Mouse (Mus musculus) inflammation-experienced regulatory T-cells, adult 6 months (primary cell): ENCODE results near the gene Ppp1r37. TPM values are rescaled to one million over a fixed set of nuclear protein-coding genes. Genes with fewer than 3 reads are reported as not detected.

Source experiments
- ATAC-seq: one replicate; pipeline ENCODE4 v1.8.0; 2017
- polyA plus RNA-seq, 3 experiments: library from polyadenylated mRNA; unstranded; fragments of 100-300 nt; shearing (Covaris generic); gene quantifications; one replicate each; pipeline ENCODE4 v1.2.1; 2017

Ppp1r37 gene
- polyA plus RNA-seq, 3 experiments from 2014 or later, result 2.5 to 5.3 (median 2.8) TPM

DNA sequence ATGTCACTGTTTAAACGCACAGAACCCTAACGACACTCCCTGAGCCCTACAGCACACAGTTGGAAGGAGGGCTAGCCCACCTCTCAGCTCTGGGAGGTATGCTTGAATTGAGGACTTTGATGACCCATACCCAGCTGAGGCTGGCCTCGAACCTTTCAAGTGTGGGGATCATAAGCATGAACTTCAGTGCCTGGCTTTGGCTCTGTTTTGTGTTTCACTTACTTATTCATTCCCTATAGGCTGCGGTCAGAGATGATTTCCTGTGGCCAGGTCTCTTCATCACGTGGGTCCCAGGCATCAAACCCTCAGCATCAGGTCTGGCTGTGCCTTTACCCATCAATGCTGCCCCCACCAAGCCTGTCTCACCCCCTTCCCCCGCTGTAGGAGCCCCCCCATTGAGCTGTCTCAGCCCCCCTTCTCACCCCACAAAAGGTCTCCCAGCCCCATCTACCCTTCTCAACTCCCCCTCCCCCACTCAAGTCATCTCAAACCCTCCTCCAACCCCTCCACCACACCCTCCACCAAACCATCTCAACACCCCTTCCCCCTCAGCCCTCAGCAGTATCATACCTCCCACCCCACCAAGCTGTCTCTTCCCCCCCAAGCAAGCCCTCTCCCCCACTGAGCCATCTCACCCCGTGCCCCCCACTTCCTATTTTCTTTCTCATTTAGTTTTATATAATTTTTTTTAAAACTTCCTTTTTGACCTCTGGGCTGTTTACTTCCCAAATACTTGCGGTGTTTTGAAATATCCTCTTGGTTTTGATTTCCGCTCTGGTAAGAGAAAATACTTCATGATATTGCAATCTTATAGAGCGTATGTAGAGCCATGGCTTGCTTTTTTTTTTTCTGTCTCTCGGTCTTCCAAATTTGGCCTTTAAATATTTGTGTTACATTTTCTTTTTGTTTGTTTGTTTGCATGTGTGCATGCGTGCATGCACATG lies 62.2 kb downstream of the Ppp1r37 start:
- ATAC-seq, result no peak

DNA sequence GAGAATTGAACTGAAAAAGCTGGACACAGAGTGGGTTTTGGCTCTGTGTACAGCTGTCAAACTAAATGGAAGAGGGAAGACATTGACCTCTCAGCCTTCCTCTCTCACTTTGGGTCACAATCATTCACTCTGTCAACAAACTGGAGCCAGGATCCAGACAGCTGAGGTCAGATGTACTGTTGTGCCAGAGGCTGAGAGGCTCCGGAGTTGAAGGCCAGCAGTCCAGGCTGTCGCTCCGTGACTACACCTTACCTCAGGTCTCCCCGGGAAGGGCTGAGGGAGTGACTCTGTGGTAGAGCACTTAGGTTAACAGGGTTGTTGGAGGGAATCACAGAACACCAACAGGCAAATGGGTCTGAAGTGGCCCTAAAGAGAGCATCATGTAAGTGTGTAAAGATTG lies 64.5 kb downstream of the Ppp1r37 start:
- no peak for ATAC-seq

DNA sequence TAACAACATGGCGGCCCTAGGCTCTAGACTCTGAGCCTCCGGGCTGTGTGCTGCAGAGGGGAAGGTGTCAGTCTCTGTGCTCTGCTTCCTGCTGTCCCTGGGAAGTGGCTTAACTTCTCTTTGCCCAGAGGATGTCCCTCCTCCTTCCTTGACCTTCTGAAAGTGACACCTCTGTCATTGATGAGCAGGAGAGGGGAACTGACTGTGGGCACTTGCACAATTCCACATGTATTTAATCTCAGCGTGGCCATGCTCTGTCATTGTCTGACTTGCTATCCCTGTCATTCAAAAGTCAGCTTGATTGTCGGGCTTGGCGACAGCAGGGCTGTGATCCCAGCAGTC lies 66.7 kb downstream of the Ppp1r37 start:
- no peak for ATAC-seq

DNA sequence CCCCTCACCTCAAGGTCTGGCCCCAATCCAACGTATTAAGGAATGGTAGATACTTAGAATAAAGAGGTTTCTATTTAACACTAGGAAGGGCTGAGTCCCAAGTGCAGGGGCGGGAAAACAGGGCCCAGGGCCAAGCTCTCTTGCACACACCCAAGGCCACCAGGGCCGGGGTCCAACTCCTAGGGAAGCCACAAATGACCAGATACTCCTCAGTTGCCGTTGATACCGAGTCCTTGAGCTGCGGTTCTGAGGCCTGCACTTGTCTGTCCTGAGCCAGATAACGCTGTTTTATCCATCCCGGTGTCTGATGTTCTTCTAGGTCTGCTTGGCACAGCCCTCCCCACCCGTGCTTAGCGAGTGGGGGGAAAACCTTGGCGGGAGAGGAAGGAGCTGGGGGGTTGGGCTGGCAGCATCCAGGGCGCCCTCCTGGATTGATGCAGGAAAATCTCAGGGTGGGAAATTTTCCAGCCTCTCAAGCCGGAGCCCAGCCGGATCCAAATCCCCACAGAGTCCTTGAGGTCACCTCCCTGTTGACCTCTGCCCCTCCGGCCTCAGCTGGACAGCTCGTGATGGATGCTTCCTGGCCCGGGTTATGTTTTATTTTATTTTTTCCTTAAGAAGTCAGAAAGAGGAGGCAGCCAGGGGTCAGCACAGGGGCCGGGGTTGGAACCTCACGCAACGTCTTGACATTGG lies 67.2 kb downstream of the Ppp1r37 start:
- ATAC-seq, result no peak

DNA sequence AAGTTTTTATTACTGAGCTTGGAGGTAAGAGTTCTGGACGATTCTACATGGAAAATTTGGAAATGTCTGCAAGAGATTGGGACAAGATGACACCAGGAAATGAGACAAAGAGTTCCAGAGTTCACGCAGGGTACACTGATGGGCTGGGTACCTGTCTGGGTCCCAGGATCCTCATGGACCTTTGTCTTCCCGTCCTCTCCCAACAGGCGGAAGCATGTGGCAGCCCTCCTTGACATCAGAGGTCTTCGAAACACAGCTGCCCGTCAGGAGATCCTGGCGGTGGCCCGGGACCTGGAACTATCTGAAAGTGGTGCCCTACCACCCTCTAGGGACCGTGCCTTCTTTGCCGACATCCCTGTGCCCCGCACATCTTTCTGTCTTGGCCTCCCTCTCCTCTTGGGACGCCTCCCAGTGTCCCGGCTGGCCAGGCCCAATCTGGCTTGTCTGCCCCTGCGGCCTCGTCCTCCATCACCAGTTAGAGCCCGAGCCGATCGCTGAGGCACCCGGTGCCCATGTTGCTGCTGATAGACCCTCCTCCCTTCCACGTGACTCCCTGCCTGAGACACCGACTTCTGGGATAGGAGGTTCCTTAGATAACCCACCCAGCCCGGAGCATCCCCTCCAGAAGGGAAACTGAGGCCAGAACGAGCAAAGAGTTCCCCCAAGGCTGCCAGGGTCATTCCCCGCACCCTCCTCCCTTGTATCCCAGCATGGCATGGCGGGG lies 68.0 kb downstream of the Ppp1r37 start:
- ATAC-seq, result no peak

DNA sequence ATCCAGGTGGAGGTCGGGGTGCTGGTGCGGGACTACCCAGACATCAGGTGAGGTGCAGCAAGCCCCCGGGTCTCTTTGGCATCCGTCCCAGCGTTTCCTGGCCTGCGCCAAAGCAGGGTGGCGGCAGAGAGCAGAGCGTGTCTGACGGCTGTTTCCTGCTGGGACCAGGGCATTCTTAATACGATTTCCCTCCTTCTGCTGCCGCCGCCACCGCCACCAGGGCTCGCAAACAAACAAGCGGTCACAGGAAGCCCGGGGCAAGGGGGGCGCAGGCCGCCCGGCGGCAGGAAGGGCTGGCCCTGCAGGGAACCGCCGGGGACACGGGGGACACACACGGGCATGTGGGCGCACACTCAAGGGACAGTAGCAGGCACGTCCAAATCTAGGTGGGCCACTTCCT lies 71.1 kb downstream of the Ppp1r37 start:
- ATAC-seq, result no peak

DNA sequence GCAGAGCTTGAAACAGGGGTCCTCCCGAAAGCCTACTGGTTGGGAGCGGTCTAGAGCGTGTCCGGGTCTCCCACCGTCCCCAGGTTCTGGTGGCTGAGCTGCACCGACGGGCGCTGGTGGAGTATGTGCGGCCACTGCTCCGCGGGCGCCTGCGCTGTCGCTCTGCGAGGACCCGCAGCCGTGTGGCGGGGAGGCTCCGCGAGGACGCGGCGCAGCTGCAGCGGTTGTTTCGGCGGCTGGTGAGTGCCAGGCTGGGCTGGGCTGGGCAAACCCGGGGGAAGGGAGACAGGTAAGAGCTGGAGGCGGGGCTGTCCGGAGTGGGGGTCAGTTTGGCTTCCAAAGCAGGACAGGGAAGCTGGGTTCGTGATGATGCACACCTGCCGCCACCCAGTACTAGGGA lies 73.4 kb downstream of the Ppp1r37 start:
- ATAC-seq, result no peak

DNA sequence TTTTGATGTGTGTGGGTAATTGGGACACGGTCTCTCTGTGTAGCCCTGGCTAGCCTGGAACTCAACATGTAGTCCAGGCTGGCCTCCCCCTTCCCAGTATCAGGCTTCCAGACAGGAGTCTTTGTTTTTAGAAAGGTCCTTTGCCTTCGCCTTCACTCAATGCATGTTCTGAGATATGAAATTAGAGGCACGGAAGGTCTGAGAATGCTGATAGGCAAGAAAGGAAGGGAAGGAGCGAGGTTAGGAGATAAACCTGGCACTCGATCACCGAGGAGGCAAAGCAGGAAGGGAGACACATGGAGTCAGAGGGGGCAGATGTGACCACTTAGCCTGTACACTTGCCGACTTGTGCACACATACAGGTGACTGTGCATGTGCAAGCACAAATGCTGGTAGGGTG lies 76.3 kb downstream of the Ppp1r37 start:
- ATAC-seq, result no peak

DNA sequence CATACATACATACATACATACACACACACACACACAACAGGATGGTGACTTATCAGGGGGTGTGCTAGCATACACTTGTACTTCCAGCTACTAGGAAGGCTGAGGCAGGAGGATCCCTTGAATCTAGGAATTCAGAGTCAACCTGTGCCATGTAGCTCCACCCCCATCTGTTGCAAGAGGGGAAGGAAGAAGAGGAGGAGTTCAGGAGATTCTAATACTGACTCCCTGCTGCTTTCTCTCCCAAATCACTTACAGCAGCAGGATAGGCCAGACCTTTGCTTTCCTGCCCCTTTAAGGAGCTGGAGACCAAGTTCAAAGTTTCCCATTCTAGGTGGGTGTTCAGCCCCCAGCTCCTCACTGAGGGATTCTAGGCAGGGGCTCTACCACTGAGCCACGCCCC lies 77.4 kb downstream of the Ppp1r37 start:
- ATAC-seq, result no peak

DNA sequence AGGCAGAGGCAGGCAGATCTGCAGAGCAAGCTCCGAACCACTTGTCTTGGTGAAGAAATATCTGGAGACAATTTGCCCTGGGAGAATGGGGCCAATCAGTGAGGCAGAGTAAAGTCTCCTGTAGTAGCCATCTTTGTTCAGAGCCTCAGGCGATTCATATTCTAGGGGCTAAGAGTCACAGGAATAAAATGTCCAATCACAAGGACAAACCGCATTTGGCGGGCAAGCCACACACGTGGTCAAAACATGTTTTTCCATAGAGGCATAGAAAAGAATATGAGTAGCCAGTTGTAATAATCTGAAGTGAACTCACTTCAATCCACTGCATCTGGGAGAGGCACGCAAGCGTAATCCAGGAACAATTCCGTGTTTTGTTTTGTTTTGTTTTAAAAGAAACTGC lies 79.6 kb downstream of the Ppp1r37 start:
- ATAC-seq, result no peak

Other genes starting within 250 kb of the Ppp1r37 start
- gene Ercc1, start 218.3 kb downstream of the Ppp1r37 start, polyA plus RNA-seq, result 10 to 100 TPM; 51.1 to 68.7 (median 55.2) TPM
- gene Cd3eap, start 203.6 kb downstream of the Ppp1r37 start, polyA plus RNA-seq, result 10 to 100 TPM in 2 of 3 experiments, 1 to 10 TPM in 1; 8.9 to 22.4 (median 17.6) TPM
- not detected for gene Ppp1r13l, start 203.3 kb downstream of the Ppp1r37 start, polyA plus RNA-seq
- gene Ercc2, start 181.1 kb downstream of the Ppp1r37 start, polyA plus RNA-seq, result 10 to 100 TPM in 2 of 3 experiments, 1 to 10 TPM in 1; 7.8 to 10.9 (median 10.8) TPM
- 1 to 10 TPM; 1.5 to 4.8 (median 2.7) TPM for gene Klc3, start 159.0 kb downstream of the Ppp1r37 start, polyA plus RNA-seq
- gene Ckm, start 158.3 kb downstream of the Ppp1r37 start, polyA plus RNA-seq, result under 1 TPM in 1 of 3 experiments, not detected in 2; 0.25 TPM
- 1 to 10 TPM in 1 of 3 experiments, under 1 TPM in 2; 0.87 to 1.3 (median 0.89) TPM for gene Mark4, start 104.3 kb downstream of the Ppp1r37 start, polyA plus RNA-seq
- gene Exoc3l2, start 99.7 kb downstream of the Ppp1r37 start, polyA plus RNA-seq, result not detected
- gene Bloc1s3, start 54.7 kb downstream of the Ppp1r37 start, polyA plus RNA-seq, result under 1 TPM; 0.63 to 0.99 (median 0.65) TPM
- 10 to 100 TPM; 24.6 to 47.8 (median 43.3) TPM for gene Trappc6a, start 54.7 kb downstream of the Ppp1r37 start, polyA plus RNA-seq
- not detected for gene Nkpd1, start 45.2 kb downstream of the Ppp1r37 start, polyA plus RNA-seq
- gene Zfp296, start 14.2 kb upstream of the Ppp1r37 start, polyA plus RNA-seq, result 1 to 10 TPM in 2 of 3 experiments, under 1 TPM in 1; 0.87 to 2.3 (median 2.0) TPM
- gene Gemin7, start 14.5 kb upstream of the Ppp1r37 start, polyA plus RNA-seq, result 100 to 1,000 TPM in 1 of 3 experiments, 10 to 100 TPM in 2; 77.6 to 107 (median 89.0) TPM
- 10 to 100 TPM in 1 of 3 experiments, 1 to 10 TPM in 2; 8.1 to 10.8 (median 9.8) TPM for gene Clasrp, start 41.4 kb upstream of the Ppp1r37 start, polyA plus RNA-seq
- gene Relb, start 66.4 kb upstream of the Ppp1r37 start, polyA plus RNA-seq, result 10 to 100 TPM; 11.2 to 18.9 (median 17.4) TPM
- 10 to 100 TPM; 21.4 to 44.1 (median 27.2) TPM for gene Clptm1, start 102.0 kb upstream of the Ppp1r37 start, polyA plus RNA-seq
- not detected for gene Apoc2, start 114.9 kb upstream of the Ppp1r37 start, polyA plus RNA-seq
- gene Gm44805, start 118.3 kb upstream of the Ppp1r37 start, polyA plus RNA-seq, result not detected
- 1 to 10 TPM in 2 of 3 experiments, not detected in 1; 1.0 to 1.4 TPM for gene Apoc4, start 118.4 kb upstream of the Ppp1r37 start, polyA plus RNA-seq
- gene Apoc1, start 129.6 kb upstream of the Ppp1r37 start, polyA plus RNA-seq, result 1 to 10 TPM in 1 of 3 experiments, not detected in 2; 1.2 TPM
- 10 to 100 TPM in 2 of 3 experiments, 1 to 10 TPM in 1; 8.7 to 11.9 (median 10.6) TPM for gene Apoe, start 136.1 kb upstream of the Ppp1r37 start, polyA plus RNA-seq
- gene Tomm40, start 152.4 kb upstream of the Ppp1r37 start, polyA plus RNA-seq, result 10 to 100 TPM in 1 of 3 experiments, 1 to 10 TPM in 2; 7.3 to 10.5 (median 8.0) TPM
- gene Nectin2, start 187.4 kb upstream of the Ppp1r37 start, polyA plus RNA-seq, result 1 to 10 TPM in 1 of 3 experiments, under 1 TPM in 1, not detected in 1; 0.13 to 1.0 TPM
- gene Bcam, start 207.9 kb upstream of the Ppp1r37 start, polyA plus RNA-seq, result 1 to 10 TPM; 1.1 to 2.3 (median 1.2) TPM
- gene Cblc, start 233.7 kb upstream of the Ppp1r37 start, polyA plus RNA-seq, result under 1 TPM in 1 of 3 experiments, not detected in 2; 0.68 TPM